Mouse (Mus musculus) CH12.LX (cell line): Measurements from ENCODE around the gene Col15a1.

Source experiments
- CTCF ChIP-seq, 2 experiments: IDR thresholded peaks in 1 of 2; conservative IDR thresholded peaks in 1 of 2; 2 replicates each; pipeline ENCODE4 v1.5.1; 2011 to 2012; ENCODE audit warnings: low read depth in 2 of 2, low read length in 2 of 2, improper control_type of control experiment in 1 of 2, inconsistent platforms in 1 of 2, mild to moderate bottlenecking in 1 of 2, moderate library complexity in 1 of 2
- POLR2A ChIP-seq: IDR thresholded peaks from 2 replicates; pipeline ENCODE4 v1.6.1; 2011; ENCODE audit warnings: low read depth, mild to moderate bottlenecking, improper control_type of control experiment, low read length

DNA sequence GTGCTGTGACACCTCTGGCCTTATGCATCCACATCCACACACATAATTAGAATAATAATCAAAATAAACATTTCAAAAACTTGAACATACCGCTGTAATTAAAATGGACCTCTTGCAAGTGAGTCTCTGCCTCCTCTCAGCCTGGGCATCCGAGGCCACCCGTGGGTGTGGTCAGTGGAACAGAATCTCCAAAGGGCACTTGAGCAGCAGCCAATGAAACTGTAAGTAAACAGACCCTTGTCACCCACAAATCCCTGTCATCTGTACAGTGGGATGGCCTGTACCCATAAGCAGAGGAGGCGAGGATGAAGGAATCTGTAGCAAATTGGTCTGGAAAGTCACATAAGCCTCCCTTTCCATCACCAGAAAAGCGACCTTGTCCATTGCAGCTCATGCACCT lies 32.9 kb downstream of the Col15a1 start:
- TF ChIP-seq CTCF (conservative IDR thresholded peaks at IDR 0.05 in 1 of 2, IDR thresholded peaks at IDR 0.05 in 1 of 2; ENCODE audit: low read depth in 2 of 2, low read length in 2 of 2) (no peak), POLR2A (no peak)
